Mouse (Mus musculus): Measurements from ENCODE around the gene Zbtb24. TPM values are rescaled to one million over a fixed set of nuclear protein-coding genes. Genes with fewer than 3 reads are reported as not detected.
"Not testable (repeated sequence)": the region's sequence is repeated elsewhere in the genome, so short reads cannot be mapped to it uniquely, and the experiment has no call there.

Zbtb24 gene
- total RNA-seq (2021): 10 to 100 TPM; 16.3 to 22.7 TPM

GRCm38 (mm10) chr10:41450137-41450670 lies at the start of gene Zbtb24:
TSS of gene Zbtb24 (plus strand) at chr10:41450383.
- peak; percentile 93 for DNase-seq (ENCODE audit: low spot score in 2 of 2)
- intact Hi-C loops (cut with DNase I): loop anchor here (10.0 kb wide), 1 partner anchor 55 kb away; no protein-coding TSS in a partner anchor

GRCm38 (mm10) chr10:41401097-41401496 lies 49.1 kb upstream of the Zbtb24 start:
- intact Hi-C loops (cut with DNase I): loop anchor here (10.0 kb wide), 2 partner anchors 96 to 396 kb away; partner anchors contain the start of genes Ak9 and Fig4
- DNase-seq (ENCODE audit: low spot score in 2 of 2): no peak

- intact Hi-C loops (cut with DNase I): loop anchor here (10.0 kb wide), 2 partner anchors 99 to 399 kb away; partner anchors contain the start of genes Ak9 and Fig4
- DNase-seq (ENCODE audit: low spot score in 2 of 2): no peak
Measured at GRCm38 (mm10) chr10:41403364-41403763, 46.8 kb upstream of the Zbtb24 start.

- intact Hi-C loops (cut with DNase I): loop anchor here (10.0 kb wide), 2 partner anchors 99 to 399 kb away; partner anchors contain the start of genes Ak9 and Fig4
- DNase-seq (ENCODE audit: low spot score in 2 of 2): no peak
Measured at GRCm38 (mm10) chr10:41403893-41404612, 46.1 kb upstream of the Zbtb24 start.

GRCm38 (mm10) chr10:41410176-41410575 lies 40.0 kb upstream of the Zbtb24 start:
- intact Hi-C loops (cut with DNase I); DNase-seq (ENCODE audit: low spot score in 2 of 2): not testable (repeated sequence)

GRCm38 (mm10) chr10:41410821-41411220 lies 39.4 kb upstream of the Zbtb24 start:
- DNase-seq (ENCODE audit: low spot score in 2 of 2): not testable (repeated sequence)

GRCm38 (mm10) chr10:41413471-41413870 lies 36.7 kb upstream of the Zbtb24 start:
- intact Hi-C loops (cut with DNase I); DNase-seq (ENCODE audit: low spot score in 2 of 2): not testable (repeated sequence)

More at GRCm38 (mm10) chr10:41410821-41411220, 39.4 kb upstream of the Zbtb24 start:
- intact Hi-C loops (cut with DNase I): not testable (repeated sequence)

GRCm38 (mm10) chr10:41415368-41415767 lies 34.8 kb upstream of the Zbtb24 start:
- intact Hi-C loops (cut with DNase I); DNase-seq (ENCODE audit: low spot score in 2 of 2): not testable (repeated sequence)

GRCm38 (mm10) chr10:41420496-41421200 lies 29.5 kb upstream of the Zbtb24 start:
- intact Hi-C loops (cut with DNase I): no loop called here
- DNase-seq (ENCODE audit: low spot score in 2 of 2): no peak

GRCm38 (mm10) chr10:41423681-41424080 lies 26.5 kb upstream of the Zbtb24 start:
- no peak for DNase-seq (ENCODE audit: low spot score in 2 of 2)
- intact Hi-C loops (cut with DNase I): no loop called here

- intact Hi-C loops (cut with DNase I): no loop called here
- DNase-seq (ENCODE audit: low spot score in 2 of 2): no peak
Measured at GRCm38 (mm10) chr10:41426368-41426767, 23.8 kb upstream of the Zbtb24 start.

GRCm38 (mm10) chr10:41434624-41435023 lies 15.6 kb upstream of the Zbtb24 start:
- intact Hi-C loops (cut with DNase I): loop anchor here (10.0 kb wide), 1 partner anchor 250 kb away; no protein-coding TSS in a partner anchor
- peak in 1 of 2 experiments; percentile 18 for DNase-seq (ENCODE audit: low spot score in 2 of 2)

- no peak for DNase-seq (ENCODE audit: low spot score in 2 of 2)
- intact Hi-C loops (cut with DNase I): loop anchor here (10.0 kb wide), 1 partner anchor 250 kb away; no protein-coding TSS in a partner anchor
Measured at GRCm38 (mm10) chr10:41435141-41435540, 15.0 kb upstream of the Zbtb24 start.

GRCm38 (mm10) chr10:41448216-41448615 lies 2.0 kb upstream of the Zbtb24 start:
- intact Hi-C loops (cut with DNase I): no loop called here
- DNase-seq (ENCODE audit: low spot score in 2 of 2): no peak

GRCm38 (mm10) chr10:41449684-41450083 lies 499 bp upstream of the Zbtb24 start:
- intact Hi-C loops (cut with DNase I): loop anchor here (10.0 kb wide), 1 partner anchor 55 kb away; no protein-coding TSS in a partner anchor
- DNase-seq (ENCODE audit: low spot score in 2 of 2): peak in 1 of 2 experiments; percentile 22

GRCm38 (mm10) chr10:41450780-41451522 lies 768 bp downstream of the Zbtb24 start:
- intact Hi-C loops (cut with DNase I): loop anchor here (10.0 kb wide), 1 partner anchor 54 kb away; no protein-coding TSS in a partner anchor

GRCm38 (mm10) chr10:41451656-41452055 lies 1.5 kb downstream of the Zbtb24 start:
- intact Hi-C loops (cut with DNase I): loop anchor here (10.0 kb wide), 1 partner anchor 53 kb away; no protein-coding TSS in a partner anchor
- no peak for DNase-seq (ENCODE audit: low spot score in 2 of 2)

More at GRCm38 (mm10) chr10:41450780-41451522, 768 bp downstream of the Zbtb24 start:
- no peak for DNase-seq (ENCODE audit: low spot score in 2 of 2)

- intact Hi-C loops (cut with DNase I): loop anchor here (10.0 kb wide), 1 partner anchor 52 kb away; no protein-coding TSS in a partner anchor
Measured at GRCm38 (mm10) chr10:41452791-41453190, 2.6 kb downstream of the Zbtb24 start.

GRCm38 (mm10) chr10:41459990-41460389 lies 9.8 kb downstream of the Zbtb24 start:
- intact Hi-C loops (cut with DNase I): loop anchor here (10.0 kb wide), 1 partner anchor 45 kb away; no protein-coding TSS in a partner anchor
- no peak for DNase-seq (ENCODE audit: low spot score in 2 of 2)

More at GRCm38 (mm10) chr10:41452791-41453190, 2.6 kb downstream of the Zbtb24 start:
- no peak for DNase-seq (ENCODE audit: low spot score in 2 of 2)

Measured in left cerebral cortex, postnatal 36 days (tissue).